Mouse (Mus musculus): Measurements from ENCODE around the gene Kcnj15. TPM values are rescaled to one million over a fixed set of nuclear protein-coding genes. Genes with fewer than 3 reads are reported as not detected.

The Kcnj15 gene
- total and polyA plus RNA-seq, 3 experiments: 0.22 TPM; not detected in 2

GRCm38 (mm10) chr16:95216824-95217223 is 40.5 kb upstream of the Kcnj15 start:
- H3K9me3 ChIP-seq (replicated peaks): no peaks in the 10 kb centered on the region
- no peak for DNase-seq (ENCODE audit: low spot score)
- H3K27me3 ChIP-seq (ENCODE audit: insufficient read depth, low read length): peaks cover 4% of the 10 kb centered on the region; the same call in 1 of the 2 replicates
- H3K4me3 ChIP-seq (ENCODE audit: low read depth, low read length): no peak overlapping the region
- no peaks in the 10 kb centered on the region for H3K36me3 ChIP-seq (replicated peaks)
- ATAC-seq (ENCODE audit: extremely low read depth, insufficient number of reproducible peaks, low FRiP score, poor library complexity, severe bottlenecking): no peak
- no peak for TF ChIP-seq TAL1 (conservative IDR thresholded peaks at IDR 0.05; ENCODE audit: low read depth, low read length)
- H3K4me1 ChIP-seq (ENCODE audit: insufficient read depth, low read depth, low read length): no peaks in the 10 kb centered on the region

GRCm38 (mm10) chr16:95218783-95219182 is 38.6 kb upstream of the Kcnj15 start:
- Histone ChIP-seq H3K27me3 (ENCODE audit: insufficient read depth, low read length) (no peaks in the 10 kb centered on the region), H3K36me3 (replicated peaks) (no peaks in the 10 kb centered on the region), H3K4me3 (ENCODE audit: low read depth, low read length) (no peak overlapping the region), H3K4me1 (ENCODE audit: insufficient read depth, low read depth, low read length) (no peaks in the 10 kb centered on the region), H3K9me3 (replicated peaks) (no peaks in the 10 kb centered on the region)
- TF ChIP-seq GATA2 (IDR thresholded peaks at IDR 0.05; ENCODE audit: borderline replicate concordance, low read depth, low read length) (no peak), POLR2AphosphoS5 (IDR thresholded peaks at IDR 0.05; ENCODE audit: insufficient replicate concordance, low read depth, low read length) (no peak), GATA1 (IDR thresholded peaks at IDR 0.05; ENCODE audit: borderline replicate concordance, low read length) (no peak)
- DNase-seq (ENCODE audit: low spot score) (no peak), ATAC-seq (ENCODE audit: extremely low read depth, insufficient number of reproducible peaks, low FRiP score, poor library complexity, severe bottlenecking) (no peak)

- Histone ChIP-seq H3K4me3 (ENCODE audit: low read depth, low read length) (no peak overlapping the region), H3K36me3 (replicated peaks) (no peaks in the 10 kb centered on the region), H3K27me3 (ENCODE audit: insufficient read depth, low read length) (no peaks in the 10 kb centered on the region), H3K9me3 (replicated peaks) (no peaks in the 10 kb centered on the region), H3K4me1 (ENCODE audit: insufficient read depth, low read depth, low read length) (no peaks in the 10 kb centered on the region)
- TF ChIP-seq GATA2 (IDR thresholded peaks at IDR 0.05; ENCODE audit: borderline replicate concordance, low read depth, low read length) (no peak), GATA1 (IDR thresholded peaks at IDR 0.05; ENCODE audit: borderline replicate concordance, low read length) (no peak), POLR2AphosphoS5 (IDR thresholded peaks at IDR 0.05; ENCODE audit: insufficient replicate concordance, low read depth, low read length) (no peak), TAL1 (conservative IDR thresholded peaks at IDR 0.05; ENCODE audit: low read depth, low read length) (no peak), CTCF (IDR thresholded peaks at IDR 0.05; ENCODE audit: low read depth, low read length) (no peak)
- no peak for DNase-seq (ENCODE audit: low spot score)
- ATAC-seq (ENCODE audit: extremely low read depth, insufficient number of reproducible peaks, low FRiP score, poor library complexity, severe bottlenecking): no peak
Observed at GRCm38 (mm10) chr16:95219459-95219858, 37.9 kb upstream of the Kcnj15 start.

GRCm38 (mm10) chr16:95221051-95221450 is 36.3 kb upstream of the Kcnj15 start:
- no peak for TF ChIP-seq CTCF (IDR thresholded peaks at IDR 0.05; ENCODE audit: low read depth, low read length)
- TF ChIP-seq POLR2AphosphoS5 (IDR thresholded peaks at IDR 0.05; ENCODE audit: insufficient replicate concordance, low read depth, low read length): no peak
- TF ChIP-seq GATA2 (IDR thresholded peaks at IDR 0.05; ENCODE audit: borderline replicate concordance, low read depth, low read length): no peak
- no peak for TF ChIP-seq TAL1 (conservative IDR thresholded peaks at IDR 0.05; ENCODE audit: low read depth, low read length)
- no peak for TF ChIP-seq GATA1 (IDR thresholded peaks at IDR 0.05; ENCODE audit: borderline replicate concordance, low read length)
- Histone ChIP-seq H3K4me1 (ENCODE audit: insufficient read depth, low read depth, low read length) (no peaks in the 10 kb centered on the region), H3K36me3 (replicated peaks) (no peaks in the 10 kb centered on the region), H3K9me3 (replicated peaks) (no peaks in the 10 kb centered on the region), H3K4me3 (ENCODE audit: low read depth, low read length) (no peak overlapping the region), H3K27me3 (ENCODE audit: insufficient read depth, low read length) (no peaks in the 10 kb centered on the region)
- no peak for DNase-seq (ENCODE audit: low spot score)
- no peak for ATAC-seq (ENCODE audit: extremely low read depth, insufficient number of reproducible peaks, low FRiP score, poor library complexity, severe bottlenecking)

GRCm38 (mm10) chr16:95222026-95222718 is 35.2 kb upstream of the Kcnj15 start:
- no peak for DNase-seq (ENCODE audit: low spot score)
- no peaks in the 10 kb centered on the region for H3K27me3 ChIP-seq (ENCODE audit: insufficient read depth, low read length)
- no peak for ATAC-seq (ENCODE audit: extremely low read depth, insufficient number of reproducible peaks, low FRiP score, poor library complexity, severe bottlenecking)
- H3K4me1 ChIP-seq (ENCODE audit: insufficient read depth, low read depth, low read length): no peaks in the 10 kb centered on the region
- H3K36me3 ChIP-seq (replicated peaks): no peaks in the 10 kb centered on the region
- H3K9me3 ChIP-seq (replicated peaks): no peaks in the 10 kb centered on the region
- no peak overlapping the region for H3K4me3 ChIP-seq (ENCODE audit: low read depth, low read length)
- TF ChIP-seq TAL1 (conservative IDR thresholded peaks at IDR 0.05; ENCODE audit: low read depth, low read length): no peak

GRCm38 (mm10) chr16:95223435-95223834 is 33.9 kb upstream of the Kcnj15 start:
- no peak for TF ChIP-seq CTCF (IDR thresholded peaks at IDR 0.05; ENCODE audit: low read depth, low read length)
- no peak for TF ChIP-seq GATA1 (IDR thresholded peaks at IDR 0.05; ENCODE audit: borderline replicate concordance, low read length)
- TF ChIP-seq GATA2 (IDR thresholded peaks at IDR 0.05; ENCODE audit: borderline replicate concordance, low read depth, low read length): no peak
- TF ChIP-seq TAL1 (conservative IDR thresholded peaks at IDR 0.05; ENCODE audit: low read depth, low read length): no peak
- no peak for TF ChIP-seq POLR2AphosphoS5 (IDR thresholded peaks at IDR 0.05; ENCODE audit: insufficient replicate concordance, low read depth, low read length)
- DNase-seq (ENCODE audit: low spot score): no peak
- ATAC-seq (ENCODE audit: extremely low read depth, insufficient number of reproducible peaks, low FRiP score, poor library complexity, severe bottlenecking): no peak

GRCm38 (mm10) chr16:95225285-95225684 is 32.1 kb upstream of the Kcnj15 start:
- ATAC-seq (ENCODE audit: extremely low read depth, insufficient number of reproducible peaks, low FRiP score, poor library complexity, severe bottlenecking) (no peak), DNase-seq (ENCODE audit: low spot score) (no peak)
- Histone ChIP-seq H3K4me3 (ENCODE audit: low read depth, low read length) (no peak overlapping the region), H3K27me3 (ENCODE audit: insufficient read depth, low read length) (0 out of 2 replicates have a peak, but pooled peaks cover 3% of the 10 kb centered on the region), H3K4me1 (ENCODE audit: insufficient read depth, low read depth, low read length) (no peaks in the 10 kb centered on the region), H3K36me3 (replicated peaks) (no peaks in the 10 kb centered on the region), H3K9me3 (replicated peaks) (no peaks in the 10 kb centered on the region)
- TF ChIP-seq TAL1 (conservative IDR thresholded peaks at IDR 0.05; ENCODE audit: low read depth, low read length) (no peak), GATA1 (IDR thresholded peaks at IDR 0.05; ENCODE audit: borderline replicate concordance, low read length) (no peak), GATA2 (IDR thresholded peaks at IDR 0.05; ENCODE audit: borderline replicate concordance, low read depth, low read length) (no peak), POLR2AphosphoS5 (IDR thresholded peaks at IDR 0.05; ENCODE audit: insufficient replicate concordance, low read depth, low read length) (no peak), CTCF (IDR thresholded peaks at IDR 0.05; ENCODE audit: low read depth, low read length) (no peak)

More at GRCm38 (mm10) chr16:95223435-95223834, 33.9 kb upstream of the Kcnj15 start:
- Histone ChIP-seq H3K27me3 (ENCODE audit: insufficient read depth, low read length) (0 out of 2 replicates have a peak, but pooled peaks cover 3% of the 10 kb centered on the region), H3K36me3 (replicated peaks) (no peaks in the 10 kb centered on the region), H3K4me3 (ENCODE audit: low read depth, low read length) (no peak overlapping the region), H3K9me3 (replicated peaks) (no peaks in the 10 kb centered on the region), H3K4me1 (ENCODE audit: insufficient read depth, low read depth, low read length) (no peaks in the 10 kb centered on the region)
